Mouse (Mus musculus): ENCODE results near the gene Tgm2.

DNA sequence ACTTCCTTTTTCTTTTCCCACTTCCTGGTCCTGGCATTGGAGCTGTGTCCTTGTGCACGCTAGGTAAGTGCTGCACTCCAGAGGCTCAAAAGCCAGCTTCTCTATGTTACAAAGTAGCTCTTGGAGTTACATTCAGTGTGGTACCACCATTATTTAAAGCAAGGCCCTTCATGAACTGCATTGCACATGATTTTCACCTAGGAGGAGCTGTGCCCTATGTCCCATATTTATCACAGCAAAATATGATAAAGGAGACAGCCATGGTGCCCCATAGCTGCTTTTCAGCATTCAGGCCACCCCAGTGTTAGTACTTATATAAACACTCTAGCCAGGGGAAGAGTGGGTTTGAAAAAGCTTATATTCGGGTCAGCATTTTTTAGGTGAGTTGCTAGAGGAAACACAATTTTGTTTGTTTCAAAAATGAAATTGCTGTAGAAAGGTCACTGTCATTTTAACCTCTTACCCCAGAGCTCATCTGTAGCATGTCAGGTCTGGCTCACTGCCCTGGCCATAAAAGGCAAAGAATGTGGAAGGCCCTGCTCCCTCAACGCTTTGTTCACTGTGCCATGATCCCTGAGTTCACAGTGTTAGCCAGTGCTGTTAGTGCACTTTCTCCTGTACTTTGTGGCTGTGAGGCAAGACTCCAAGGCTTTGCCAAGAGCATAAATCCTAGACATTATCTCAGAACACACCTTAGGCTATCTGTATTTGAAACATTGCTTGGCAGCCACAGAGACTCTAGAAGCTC, 75.2 kb downstream of the Tgm2 start:
- TF ChIP-seq CTCF (IDR thresholded peaks at IDR 0.05; ENCODE audit: low read depth) = no peak
- TF ChIP-seq EP300 (IDR thresholded peaks at IDR 0.05; ENCODE audit: low read depth) = no peak

Measured in liver, embryonic 14.5 days (tissue).